Mouse (Mus musculus): Measurements from ENCODE around the gene Efcab2.

DNA sequence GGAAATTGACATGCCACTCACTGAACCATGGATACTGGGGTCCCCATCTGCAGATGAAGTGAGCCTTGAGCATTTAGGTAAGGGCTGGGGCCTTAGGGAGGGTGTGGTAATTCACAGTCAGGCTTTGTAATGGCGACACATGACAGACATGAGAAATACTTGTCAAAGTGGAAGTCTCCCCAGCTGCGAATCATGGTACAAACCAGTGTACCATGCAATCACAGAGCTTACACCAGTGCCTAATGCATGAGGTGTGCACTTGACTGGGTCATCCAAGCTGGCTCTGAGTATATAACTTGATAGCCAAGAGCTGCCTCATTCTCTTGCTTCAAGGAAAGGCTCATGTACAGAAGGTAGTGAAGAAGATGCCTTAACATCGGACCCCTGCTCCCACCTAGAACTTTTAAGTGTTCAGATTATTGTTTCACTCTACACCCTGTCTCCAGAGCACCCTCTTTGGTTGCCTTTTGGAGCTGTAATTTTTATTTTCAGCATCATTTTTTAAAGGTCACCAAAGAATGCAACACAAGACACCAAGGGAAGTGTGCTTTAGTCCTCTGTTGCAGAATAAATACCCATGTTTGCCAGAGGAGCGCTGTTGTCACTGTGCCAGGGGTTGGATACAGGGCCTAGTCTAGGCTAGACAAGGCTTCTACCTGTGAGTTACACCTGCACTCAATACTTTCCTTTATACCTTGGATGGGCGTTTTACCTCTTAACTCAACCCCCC, 79.4 kb downstream of the Efcab2 start:
- no peak for TF ChIP-seq CTCF (IDR thresholded peaks at IDR 0.05; ENCODE audit: extremely low read depth, insufficient read length, insufficient replicate concordance, low read depth, low read length)
- TF ChIP-seq POLR2A (IDR thresholded peaks at IDR 0.05; ENCODE audit: low read depth, low read length), result no peak
